Mouse (Mus musculus): Measurements from ENCODE around the gene Fam89b. TPM values are rescaled to one million over a fixed set of nuclear protein-coding genes. Genes with fewer than 3 reads are reported as not detected.

Gene Fam89b
- polyA plus RNA-seq, 1 experiment from 2014 or later: 152 TPM

DNA sequence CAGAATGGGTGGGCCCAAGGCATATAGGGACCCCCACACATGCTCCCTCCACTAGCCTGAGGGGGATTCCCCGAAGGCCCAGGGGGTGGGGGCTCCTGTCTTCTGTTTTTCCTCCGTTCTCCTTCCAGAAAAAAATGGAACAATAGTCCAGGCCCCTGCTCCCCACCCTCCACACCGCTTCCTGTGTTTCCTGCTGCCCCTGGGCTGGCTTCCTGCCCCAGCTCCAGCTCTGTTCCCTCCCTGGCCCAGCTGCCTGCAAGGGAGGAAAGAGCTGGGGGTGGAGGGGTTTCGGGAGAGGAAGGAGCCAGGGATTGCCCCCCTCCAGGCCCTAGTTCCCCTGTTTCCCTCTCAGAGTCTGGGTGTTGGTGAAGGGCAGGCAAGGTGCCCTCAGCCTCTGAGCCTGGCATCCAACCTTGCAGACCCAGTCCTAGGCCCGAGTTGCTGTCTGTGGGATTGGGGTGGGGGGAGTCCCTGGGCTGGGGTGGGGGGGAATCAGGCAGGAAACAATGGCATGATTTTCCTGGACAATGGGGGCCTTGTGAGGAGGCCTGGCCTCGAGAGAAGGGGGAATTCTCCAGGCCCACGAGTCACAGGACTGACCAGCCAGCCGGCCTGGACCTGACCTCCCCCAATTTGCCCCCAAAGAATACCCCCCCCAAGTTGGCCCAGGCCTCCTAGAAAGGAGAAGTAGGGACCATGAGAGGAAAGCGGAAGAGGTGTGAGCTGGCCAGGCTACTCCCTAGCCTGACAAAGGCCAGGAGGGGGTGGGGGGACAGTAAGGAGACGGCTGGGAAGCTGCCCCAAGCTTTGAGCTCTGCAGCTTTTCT is 37.2 kb downstream of the Fam89b start:
- Histone ChIP-seq H3K4me2 (ENCODE audit: low read depth, severe bottlenecking) (peak overlapping the region; percentile 99), H3K4me3 (ENCODE audit: low read depth, low read length) (peak overlapping the region; percentile 96), H3K27ac (replicated peaks; ENCODE audit: low read depth, low read length) (peak overlapping the region; percentile 22), H3K9ac (ENCODE audit: low read length) (peak overlapping the region; percentile 44), H3K27me3 (ENCODE audit: control insufficient read depth, insufficient read depth, low read length) (no peaks in the 10 kb centered on the region), H3K9me3 (ENCODE audit: control insufficient read depth, low read length) (no peaks in the 10 kb centered on the region), H3K4me1 (ENCODE audit: control insufficient read depth, insufficient read depth, low read length) (peaks cover 41% of the 10 kb centered on the region), H3K36me3 (ENCODE audit: control insufficient read depth, insufficient read depth, low read length) (peaks cover 18% of the 10 kb centered on the region)
- ATAC-seq (ENCODE audit: insufficient number of reproducible peaks, low FRiP score, low TSS enrichment, low read depth) (no peak), DNase-seq (ENCODE audit: low spot score) (no peak)
- 78% methylated on average over 10 of the region's 10 CpGs for WGBS

GRCm38 (mm10) chr19:5691601-5692000 is 37.9 kb downstream of the Fam89b start:
- Histone ChIP-seq H3K4me2 (ENCODE audit: low read depth, severe bottlenecking) (peak overlapping the region; percentile 99), H3K9me3 (ENCODE audit: control insufficient read depth, low read length) (no peaks in the 10 kb centered on the region), H3K27ac (replicated peaks; ENCODE audit: low read depth, low read length) (peak overlapping the region; percentile 10; the same call in 1 of the 2 replicates), H3K4me1 (ENCODE audit: control insufficient read depth, insufficient read depth, low read length) (peaks cover 43% of the 10 kb centered on the region), H3K36me3 (ENCODE audit: control insufficient read depth, insufficient read depth, low read length) (peaks cover 18% of the 10 kb centered on the region), H3K9ac (ENCODE audit: low read length) (peak overlapping the region; percentile 44), H3K27me3 (ENCODE audit: control insufficient read depth, insufficient read depth, low read length) (no peaks in the 10 kb centered on the region), H3K4me3 (ENCODE audit: low read depth, low read length) (peak overlapping the region; percentile 96)
- 88% methylated on average over 5 of the region's 5 CpGs for WGBS
- no peak for ATAC-seq (ENCODE audit: insufficient number of reproducible peaks, low FRiP score, low TSS enrichment, low read depth)
- DNase-seq (ENCODE audit: low spot score): no peak

DNA sequence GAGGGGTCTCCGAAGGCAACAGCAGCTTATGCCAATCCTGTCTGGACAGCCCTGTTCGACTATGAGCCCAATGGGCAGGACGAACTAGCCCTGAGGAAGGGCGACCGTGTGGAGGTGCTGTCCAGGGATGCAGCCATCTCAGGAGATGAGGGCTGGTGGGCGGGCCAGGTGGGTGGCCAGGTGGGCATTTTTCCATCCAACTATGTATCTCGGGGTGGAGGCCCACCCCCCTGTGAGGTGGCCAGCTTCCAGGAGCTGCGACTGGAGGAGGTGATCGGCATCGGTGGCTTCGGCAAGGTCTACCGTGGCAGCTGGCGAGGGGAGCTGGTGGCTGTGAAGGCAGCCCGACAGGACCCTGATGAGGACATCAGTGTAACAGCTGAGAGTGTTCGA is 39.1 kb downstream of the Fam89b start:
- Histone ChIP-seq H3K4me1 (ENCODE audit: control insufficient read depth, insufficient read depth, low read length) (peaks cover 36% of the 10 kb centered on the region), H3K4me2 (ENCODE audit: low read depth, severe bottlenecking) (peak overlapping the region; percentile 99), H3K27ac (replicated peaks; ENCODE audit: low read depth, low read length) (peak overlapping the region; percentile 83), H3K9ac (ENCODE audit: low read length) (peak overlapping the region; percentile 86), H3K27me3 (ENCODE audit: control insufficient read depth, insufficient read depth, low read length) (no peaks in the 10 kb centered on the region), H3K4me3 (ENCODE audit: low read depth, low read length) (peak overlapping the region; percentile 96), H3K9me3 (ENCODE audit: control insufficient read depth, low read length) (no peaks in the 10 kb centered on the region), H3K36me3 (ENCODE audit: control insufficient read depth, insufficient read depth, low read length) (peaks cover 26% of the 10 kb centered on the region)
- DNase-seq (ENCODE audit: low spot score) (no peak), ATAC-seq (ENCODE audit: insufficient number of reproducible peaks, low FRiP score, low TSS enrichment, low read depth) (no peak)
- WGBS: 77% methylated on average over 15 of the region's 15 CpGs

DNA sequence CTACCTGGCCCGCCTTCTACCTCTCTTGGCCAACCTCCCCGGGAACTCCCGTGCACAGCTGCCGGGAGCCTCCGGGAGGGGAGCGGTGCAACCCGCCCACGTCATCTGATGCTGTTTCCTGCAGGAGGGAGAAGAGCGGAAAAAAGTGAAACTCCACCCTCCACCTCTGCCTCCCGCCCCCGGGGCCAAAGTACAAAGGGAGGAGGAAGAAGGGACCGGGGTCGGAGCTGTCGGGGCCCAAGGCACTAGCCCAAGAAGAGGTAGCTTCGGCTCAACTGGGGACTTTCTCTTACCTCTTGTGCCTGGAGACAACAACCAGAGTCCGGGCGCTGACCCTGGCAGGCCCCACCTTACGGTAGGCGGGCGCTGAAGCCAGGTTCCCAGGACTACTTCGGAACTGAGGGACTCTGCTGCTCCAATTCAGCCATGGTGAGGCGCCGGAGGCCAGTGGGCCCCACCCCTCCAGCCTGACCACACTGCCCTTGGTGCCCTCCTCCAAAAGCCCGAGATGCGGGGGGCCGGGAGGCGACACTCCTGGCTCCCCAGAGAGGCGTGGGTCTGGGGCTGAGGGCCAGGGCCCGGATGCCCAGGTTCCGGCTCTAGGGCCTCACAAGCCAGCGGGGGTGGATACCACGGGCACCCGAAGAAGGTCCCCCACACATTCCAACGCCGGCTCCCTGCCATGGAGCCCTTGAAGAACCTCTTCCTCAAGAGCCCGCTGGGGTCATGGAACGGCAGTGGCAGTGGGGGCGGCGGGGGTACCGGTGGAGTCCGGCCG is 39.7 kb downstream of the Fam89b start:
- WGBS: 14% methylated on average over 42 of the region's 42 CpGs
- H3K36me3 ChIP-seq (ENCODE audit: control insufficient read depth, insufficient read depth, low read length): peaks cover 29% of the 10 kb centered on the region

GRCm38 (mm10) chr19:5689088-5689428 is 40.4 kb downstream of the Fam89b start:
- Histone ChIP-seq H3K36me3 (ENCODE audit: control insufficient read depth, insufficient read depth, low read length) (peaks cover 30% of the 10 kb centered on the region), H3K4me3 (ENCODE audit: low read depth, low read length) (peak overlapping the region; percentile 96), H3K4me1 (ENCODE audit: control insufficient read depth, insufficient read depth, low read length) (peaks cover 32% of the 10 kb centered on the region), H3K27ac (replicated peaks; ENCODE audit: low read depth, low read length) (peak overlapping the region; percentile 83), H3K4me2 (ENCODE audit: low read depth, severe bottlenecking) (peak overlapping the region; percentile 99), H3K27me3 (ENCODE audit: control insufficient read depth, insufficient read depth, low read length) (no peaks in the 10 kb centered on the region), H3K9ac (ENCODE audit: low read length) (peak overlapping the region; percentile 86), H3K9me3 (ENCODE audit: control insufficient read depth, low read length) (no peaks in the 10 kb centered on the region)
- no peak for ATAC-seq (ENCODE audit: insufficient number of reproducible peaks, low FRiP score, low TSS enrichment, low read depth)
- WGBS: 1% methylated on average over 7 of the region's 7 CpGs
- no peak for DNase-seq (ENCODE audit: low spot score)

More for the DNA sequence above, 39.7 kb downstream of the Fam89b start:
- peak; percentile 83 for DNase-seq (ENCODE audit: low spot score)
- Histone ChIP-seq H3K4me1 (ENCODE audit: control insufficient read depth, insufficient read depth, low read length) (peaks cover 32% of the 10 kb centered on the region), H3K9me3 (ENCODE audit: control insufficient read depth, low read length) (no peaks in the 10 kb centered on the region), H3K4me2 (ENCODE audit: low read depth, severe bottlenecking) (peak overlapping the region; percentile 99), H3K4me3 (ENCODE audit: low read depth, low read length) (peak overlapping the region; percentile 96), H3K27ac (replicated peaks; ENCODE audit: low read depth, low read length) (peak overlapping the region; percentile 83), H3K9ac (ENCODE audit: low read length) (peak overlapping the region; percentile 86), H3K27me3 (ENCODE audit: control insufficient read depth, insufficient read depth, low read length) (no peaks in the 10 kb centered on the region)
- ATAC-seq (ENCODE audit: insufficient number of reproducible peaks, low FRiP score, low TSS enrichment, low read depth): peak; percentile 52

DNA sequence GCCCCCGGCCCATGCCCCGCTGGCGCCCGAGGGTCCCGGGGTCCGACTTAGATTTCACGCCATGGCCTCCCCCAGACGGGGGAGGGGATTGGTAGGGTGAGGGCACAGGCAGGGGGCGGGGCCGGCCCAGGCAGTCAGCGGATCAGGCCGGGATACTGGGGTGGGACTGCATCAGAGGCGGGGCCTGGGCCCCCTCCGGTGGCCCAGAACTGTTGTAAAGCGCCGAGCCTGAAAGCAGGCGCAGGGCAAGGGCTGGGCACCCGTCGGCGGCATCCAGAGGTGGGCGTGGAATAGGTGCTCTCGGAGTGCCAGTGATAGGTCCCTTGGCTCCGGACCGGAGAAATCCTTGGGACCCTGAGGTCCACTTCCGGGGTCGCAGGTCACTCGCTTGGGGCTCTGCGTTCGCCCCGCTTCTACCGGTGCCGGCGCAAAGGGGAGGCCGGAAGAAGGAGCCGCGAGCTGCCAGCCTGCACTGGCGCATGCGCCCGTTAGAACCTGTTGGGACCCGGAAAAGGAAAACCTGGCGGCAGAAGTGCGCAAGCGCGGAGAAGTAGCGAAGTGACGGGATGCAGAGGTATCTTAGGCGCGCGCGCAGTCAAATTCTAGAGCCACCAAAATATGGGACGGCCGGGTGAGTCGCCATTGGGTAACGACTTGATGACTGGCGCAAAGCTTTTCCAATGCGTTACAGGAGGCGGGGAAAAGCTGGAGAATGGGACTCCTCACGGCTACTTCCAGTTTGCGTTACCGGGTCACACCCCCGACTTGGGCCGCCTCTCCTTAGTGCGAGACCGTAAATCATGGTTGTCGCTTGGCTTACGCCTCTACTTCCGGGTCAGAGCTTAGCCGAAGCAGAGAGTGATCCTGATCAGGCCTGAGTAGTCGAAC is 41.0 kb downstream of the Fam89b start, which contains the start of the genes Map3k11 and Pcnx3:
Gene Map3k11, plus strand, starts transcription at position 543 of the 888 bp plus-strand sequence.
Gene Pcnx3, minus strand, starts transcription at position 709 of the 888 bp plus-strand sequence.
- no peaks in the 10 kb centered on the region for H3K9me3 ChIP-seq (ENCODE audit: control insufficient read depth, low read length)
- H3K36me3 ChIP-seq (ENCODE audit: control insufficient read depth, insufficient read depth, low read length): peaks cover 30% of the 10 kb centered on the region
- H3K9ac ChIP-seq (ENCODE audit: low read length): peak within 1 kb of the TSS; percentile 86
- peaks cover 32% of the 10 kb centered on the region for H3K4me1 ChIP-seq (ENCODE audit: control insufficient read depth, insufficient read depth, low read length)
- peak within 1 kb of the TSS; percentile 99 for H3K4me2 ChIP-seq (ENCODE audit: low read depth, severe bottlenecking)
- H3K27me3 ChIP-seq (ENCODE audit: control insufficient read depth, insufficient read depth, low read length): no peaks in the 10 kb centered on the region
- WGBS: under 1% methylated on average over 68 of the region's 69 CpGs
- ATAC-seq (ENCODE audit: insufficient number of reproducible peaks, low FRiP score, low TSS enrichment, low read depth): peak; percentile 89
- peak within 1 kb of the TSS; percentile 83 for H3K27ac ChIP-seq (replicated peaks; ENCODE audit: low read depth, low read length)
- peak within 1 kb of the TSS; percentile 96 for H3K4me3 ChIP-seq (ENCODE audit: low read depth, low read length)
- peak; percentile 95 for DNase-seq (ENCODE audit: low spot score)

DNA sequence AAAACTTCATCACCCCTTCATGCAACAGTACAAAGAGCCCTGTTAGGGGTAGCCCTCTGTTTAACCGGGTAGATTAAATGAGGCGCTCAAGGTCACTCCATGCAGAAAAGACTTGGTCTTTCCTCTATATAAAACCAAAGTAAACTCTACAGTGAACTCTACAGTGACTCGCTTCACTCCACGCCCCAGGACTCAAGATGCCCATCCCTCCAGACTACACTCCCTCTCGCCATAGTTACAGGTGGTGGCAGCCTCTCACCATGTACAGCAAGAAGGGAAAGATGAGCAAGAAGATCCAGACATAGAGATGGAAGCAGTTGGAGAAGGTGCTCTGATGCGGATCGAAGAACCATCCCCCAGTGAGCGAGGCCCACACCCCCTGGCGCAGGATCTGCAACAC is 41.7 kb downstream of the Fam89b start:
- Histone ChIP-seq H3K36me3 (ENCODE audit: control insufficient read depth, insufficient read depth, low read length) (peaks cover 32% of the 10 kb centered on the region), H3K9ac (ENCODE audit: low read length) (peak overlapping the region; percentile 75), H3K27me3 (ENCODE audit: control insufficient read depth, insufficient read depth, low read length) (no peaks in the 10 kb centered on the region), H3K9me3 (ENCODE audit: control insufficient read depth, low read length) (no peaks in the 10 kb centered on the region), H3K4me2 (ENCODE audit: low read depth, severe bottlenecking) (peak overlapping the region; percentile 99), H3K4me3 (ENCODE audit: low read depth, low read length) (peak overlapping the region; percentile 96), H3K27ac (replicated peaks; ENCODE audit: low read depth, low read length) (peak overlapping the region; percentile 83; the same call in 1 of the 2 replicates), H3K4me1 (ENCODE audit: control insufficient read depth, insufficient read depth, low read length) (peaks cover 32% of the 10 kb centered on the region)
- WGBS: 22% methylated on average over 9 of the region's 9 CpGs
- ATAC-seq (ENCODE audit: insufficient number of reproducible peaks, low FRiP score, low TSS enrichment, low read depth) (no peak), DNase-seq (ENCODE audit: low spot score) (no peak)

Data from limb, embryonic 11.5 days (tissue).